Mouse (Mus musculus) spleen, adult 2 months (tissue): ENCODE data around the gene Olfr462.

Experiments
- CTCF ChIP-seq: fragments of 200-500 bp; IDR thresholded peaks from 2 replicates; pipeline ENCODE4 v1.5.1; 2011; ENCODE audit warnings: mild to moderate bottlenecking, inconsistent platforms; ENCODE audit not compliant: insufficient read depth, insufficient read length, insufficient replicate concordance; ENCODE audit errors: extremely low read depth
- POLR2A ChIP-seq: fragments of 200-500 bp; IDR thresholded peaks from 2 replicates; pipeline ENCODE4 v1.6.1; 2011; ENCODE audit warnings: low read depth, low read length, inconsistent platforms

GRCm38 (mm10) chr11:87853597-87853954 lies 38.5 kb downstream of the Olfr462 start:
- no peak for TF ChIP-seq CTCF
- no peak for TF ChIP-seq POLR2A
